Mouse (Mus musculus) frontal cortex, adult (tissue): ENCODE measurements around the gene Olfr648.

ENCODE experiments used
- ATAC-seq: cut with Nextera tagmentation; 2 replicates; pipeline ENCODE4 v1.9.2; 2017; ENCODE audit warnings: mild to moderate bottlenecking, moderate library complexity, mixed read lengths; ENCODE audit not compliant: low TSS enrichment

Olfr648 gene

DNA sequence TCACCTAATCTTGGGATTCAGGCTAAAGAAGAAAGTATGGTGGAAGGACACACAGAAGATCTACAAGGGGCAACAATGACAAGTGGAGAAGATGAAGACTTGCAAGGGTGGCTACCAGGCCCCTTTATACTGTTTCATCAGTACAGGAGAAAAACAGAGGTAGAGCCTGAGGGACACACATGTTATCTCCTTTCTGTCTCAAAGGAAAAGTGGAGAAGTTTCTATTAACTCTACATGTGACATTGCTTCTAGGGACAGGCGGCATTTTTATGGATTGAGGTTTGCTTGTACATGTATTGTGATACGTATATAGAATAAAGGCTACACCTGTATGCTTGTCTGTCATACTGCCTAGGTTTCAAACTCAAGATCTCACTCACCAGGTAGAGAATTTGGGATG lies at the start of gene Olfr648:
Gene Olfr648, minus strand, starts transcription at position 101 of the 400 bp plus-strand sequence.
- ATAC-seq = no peak

DNA sequence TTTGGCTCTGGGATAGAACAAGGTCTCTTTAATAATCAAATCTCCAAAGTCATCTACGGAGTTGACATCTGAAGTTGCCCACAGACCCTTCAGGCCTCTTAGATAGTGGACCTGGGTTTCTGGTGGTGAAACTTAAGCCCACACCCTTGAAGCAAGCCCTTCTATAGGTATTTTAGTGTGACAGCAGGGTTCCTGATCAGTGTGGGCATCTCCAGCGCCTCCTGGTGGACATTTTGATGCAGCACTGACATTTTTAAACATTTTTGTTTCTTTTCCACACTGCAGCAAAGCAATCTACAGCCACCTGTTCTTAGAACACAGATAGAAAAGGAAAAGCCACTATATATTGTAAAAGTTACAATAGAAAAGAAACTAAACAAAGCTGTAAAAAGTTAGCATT lies 48.0 kb upstream of the Olfr648 start:
- no peak for ATAC-seq

DNA sequence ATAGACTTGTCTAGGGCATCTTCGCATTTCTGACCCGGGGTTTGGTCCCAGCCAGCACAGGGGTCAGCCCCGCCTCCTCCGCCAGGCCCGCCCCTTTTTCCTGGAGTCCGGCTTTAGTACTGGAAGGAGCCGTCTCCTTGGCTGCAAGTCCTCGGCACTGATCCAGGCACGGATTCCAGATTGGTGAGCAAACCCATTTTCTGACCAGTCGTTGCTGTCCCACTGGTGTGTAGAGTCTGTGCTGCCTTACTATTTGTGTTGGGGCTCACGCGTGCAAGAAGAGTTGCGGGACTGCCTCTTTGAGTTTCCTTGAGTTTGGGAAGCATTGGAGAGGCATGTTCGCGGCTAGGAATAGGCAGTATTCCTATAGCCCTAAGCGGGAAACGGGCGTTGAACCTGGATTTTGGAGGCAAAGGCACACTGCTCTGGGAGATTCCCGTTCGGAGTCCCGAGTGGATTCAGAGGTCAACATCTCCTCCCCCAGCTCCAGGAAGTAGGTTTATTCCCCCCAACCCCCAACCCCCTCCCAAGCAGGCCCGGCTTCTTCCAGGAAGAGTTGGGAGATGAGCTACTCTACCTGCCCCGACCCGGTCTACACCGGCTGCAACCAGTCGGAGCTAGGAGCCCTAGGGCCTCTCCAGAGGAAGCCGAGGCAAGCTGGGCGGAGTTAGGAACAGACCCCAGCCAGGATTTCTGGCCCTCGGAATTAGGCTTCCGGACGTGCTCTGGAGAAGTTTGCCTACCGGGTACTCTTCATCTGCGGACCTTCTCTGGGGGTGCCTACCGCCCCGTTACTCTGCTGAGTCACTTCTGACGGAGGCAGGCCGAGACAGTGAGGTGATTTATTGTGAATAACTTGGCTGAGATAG lies 35.7 kb upstream of the Olfr648 start, which contains the start of gene Trim6:
Gene Trim6, plus strand, starts transcription at position 93 of the 869 bp plus-strand sequence.
- no peak for ATAC-seq

DNA sequence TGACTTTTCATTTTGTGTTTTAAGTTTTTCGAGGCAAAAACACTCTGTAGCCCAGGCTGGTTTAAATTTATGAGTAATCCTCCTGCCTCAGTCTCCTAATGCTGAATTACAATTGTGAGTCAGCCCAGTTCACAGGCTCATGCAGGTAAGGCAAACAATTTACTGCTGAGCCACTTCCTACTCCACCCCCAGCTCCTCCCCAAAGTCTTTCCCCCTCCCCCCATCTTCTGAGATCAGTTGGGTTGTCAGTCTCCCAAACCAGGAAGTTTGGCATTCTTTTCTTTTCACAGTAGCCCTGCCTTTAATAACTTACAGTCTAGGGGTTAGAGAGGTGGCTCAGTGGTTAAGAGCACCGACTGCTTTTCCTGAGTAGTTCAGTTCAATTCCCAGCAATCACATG lies 34.7 kb upstream of the Olfr648 start:
- ATAC-seq = no peak

DNA sequence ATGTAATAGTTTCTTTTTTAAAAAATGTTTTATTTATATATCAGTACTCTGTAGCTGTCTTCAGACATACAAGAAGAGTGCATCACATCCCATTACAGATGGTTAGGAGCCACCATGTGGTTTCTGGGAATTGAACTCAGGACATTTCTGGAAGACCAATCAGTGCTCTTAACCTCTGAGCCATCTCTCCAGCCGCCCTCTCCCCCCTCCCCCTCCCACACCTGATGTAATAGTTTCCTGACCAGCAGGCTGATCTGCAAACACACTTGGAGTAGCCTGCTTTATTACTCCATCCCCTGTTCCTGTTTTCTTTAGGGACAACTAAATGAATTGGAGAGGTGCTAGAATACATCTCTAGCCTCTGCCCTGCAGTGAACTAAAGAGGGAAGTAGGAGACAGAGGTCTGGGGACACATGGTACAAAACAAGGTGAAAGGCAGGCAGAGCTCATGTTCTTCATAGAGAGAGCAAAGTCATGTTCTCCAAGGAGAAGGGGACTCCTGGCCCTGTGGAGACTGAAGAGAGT lies 32.9 kb upstream of the Olfr648 start:
- ATAC-seq = no peak

DNA sequence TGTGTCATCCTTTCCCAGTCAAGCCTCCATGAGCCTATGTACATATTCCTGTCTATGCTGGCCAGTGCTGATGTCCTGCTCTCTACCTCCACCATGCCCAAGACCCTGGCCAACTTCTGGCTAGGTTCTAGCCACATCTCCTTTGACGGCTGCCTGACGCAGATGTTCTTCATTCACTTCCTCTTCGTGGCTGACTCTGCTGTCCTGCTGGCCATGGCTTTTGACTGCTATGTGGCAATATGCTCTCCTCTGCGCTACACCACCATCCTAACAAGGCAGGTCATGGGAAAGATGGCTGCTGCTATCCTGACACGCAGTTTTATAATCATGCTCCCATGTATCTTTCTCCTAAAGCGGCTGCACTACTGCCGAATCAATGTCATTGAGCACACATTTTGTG lies 23.0 kb upstream of the Olfr648 start:
- ATAC-seq = no peak

DNA sequence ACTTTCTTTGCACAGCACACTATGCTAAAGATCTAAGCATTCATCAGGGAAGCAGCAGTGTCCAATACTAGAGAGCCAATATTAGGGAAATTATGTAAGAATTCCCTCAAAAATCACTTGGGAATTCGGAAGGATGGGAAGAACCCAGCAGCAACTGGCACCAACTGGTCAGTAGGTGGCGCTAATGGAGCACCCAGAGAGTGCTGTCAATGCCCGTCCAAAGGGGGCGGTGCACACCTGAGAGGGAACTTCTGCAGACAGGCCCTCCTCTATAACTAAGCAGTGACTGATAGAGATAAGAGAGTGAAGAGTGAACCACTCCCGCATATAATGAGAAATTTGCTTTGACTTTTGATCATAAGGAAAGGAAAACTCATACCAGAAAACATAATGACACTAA lies 16.6 kb upstream of the Olfr648 start:
- peak; percentile 88 for ATAC-seq

DNA sequence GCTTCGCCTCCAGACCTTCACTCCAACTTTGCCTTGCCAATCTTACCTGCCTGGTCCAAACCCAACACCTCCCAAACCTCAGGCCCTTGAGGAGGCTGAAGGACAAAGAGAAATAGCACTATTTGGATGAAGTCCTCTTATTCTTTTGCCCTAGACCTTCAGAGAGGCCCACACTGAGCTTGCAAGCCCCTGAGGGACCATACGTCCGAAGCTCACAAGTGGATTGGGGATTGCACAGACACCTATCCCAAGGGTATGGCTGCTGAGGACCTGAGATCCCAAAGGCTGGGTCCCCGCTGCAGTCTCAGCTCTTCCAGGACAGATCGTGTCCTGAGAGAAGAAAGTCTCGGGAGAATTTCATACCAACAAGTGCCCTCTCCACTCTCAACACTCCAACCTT lies 12.7 kb upstream of the Olfr648 start, which contains the start of gene Olfr649:
Gene Olfr649, minus strand, starts transcription at position 101 of the 400 bp plus-strand sequence.
- no peak for ATAC-seq

DNA sequence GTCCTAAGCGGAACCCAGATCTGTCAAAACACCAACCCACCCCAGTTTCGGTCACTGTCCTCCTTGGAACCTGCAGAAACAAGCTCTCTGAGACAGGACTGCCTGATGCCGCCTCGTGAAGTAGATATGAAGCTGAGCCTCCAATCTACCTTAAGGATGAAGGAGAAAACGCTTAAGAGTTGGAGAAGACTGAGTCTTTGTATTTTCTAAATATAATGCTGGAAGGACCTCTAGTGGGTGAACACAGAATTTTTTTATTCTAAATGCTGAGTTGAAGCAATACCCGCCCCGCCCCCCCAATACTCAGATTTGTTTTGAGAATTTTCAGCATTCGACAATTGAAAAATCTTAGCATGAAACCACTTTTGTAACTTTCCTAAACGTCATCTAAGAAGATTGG lies 8.1 kb upstream of the Olfr648 start:
- ATAC-seq = 0 out of 2 replicates have a peak, but pooled peaks have one; percentile 27

DNA sequence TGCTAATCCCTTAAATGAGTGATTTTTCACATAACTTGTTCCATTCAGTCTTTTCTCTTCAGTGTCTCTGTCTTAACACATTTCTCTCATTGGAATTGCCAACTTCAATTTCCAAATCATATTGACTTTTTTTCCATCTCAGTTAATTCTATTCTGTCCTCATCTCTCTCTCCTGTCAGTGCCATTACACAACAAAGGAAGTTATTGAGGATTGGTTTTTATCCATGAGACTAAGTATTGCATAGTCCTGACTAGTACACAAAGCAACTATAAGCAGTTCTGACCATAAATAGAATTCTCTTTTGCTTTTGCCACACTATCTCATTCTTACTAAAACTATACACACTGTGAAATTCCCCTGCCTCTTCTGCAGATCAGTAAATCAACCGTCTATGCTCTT lies 4.1 kb downstream of the Olfr648 start:
- ATAC-seq = no peak

DNA sequence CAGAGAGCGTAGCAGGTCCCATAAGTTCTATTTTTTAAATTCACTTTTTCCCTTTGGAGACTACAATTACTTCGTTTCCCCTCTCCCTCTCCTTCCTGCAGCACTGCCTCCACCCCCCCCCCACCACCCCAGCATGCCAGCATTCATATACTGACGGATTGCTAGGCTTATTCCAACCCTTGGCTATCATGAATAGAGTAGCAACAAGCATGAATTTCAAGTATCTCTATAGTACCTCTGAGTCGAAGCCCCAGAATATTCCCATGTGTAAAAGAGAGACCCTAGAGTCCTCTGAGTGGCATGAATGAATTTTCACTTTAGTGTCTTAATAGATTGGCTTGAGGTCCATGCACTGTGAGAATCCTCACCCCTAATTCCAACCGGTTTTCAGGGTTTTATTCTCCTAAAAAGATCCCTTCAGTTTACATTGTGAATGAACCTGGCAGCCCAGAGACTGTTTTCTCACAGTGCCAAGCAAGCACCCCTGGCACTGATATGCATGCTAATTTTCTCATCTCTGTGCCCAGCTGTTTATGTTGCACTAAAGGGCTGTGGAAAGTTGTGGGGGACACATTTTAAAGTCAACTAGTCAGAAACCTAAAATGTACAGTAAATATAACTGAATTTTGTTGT lies 4.7 kb downstream of the Olfr648 start:
- ATAC-seq = no peak

DNA sequence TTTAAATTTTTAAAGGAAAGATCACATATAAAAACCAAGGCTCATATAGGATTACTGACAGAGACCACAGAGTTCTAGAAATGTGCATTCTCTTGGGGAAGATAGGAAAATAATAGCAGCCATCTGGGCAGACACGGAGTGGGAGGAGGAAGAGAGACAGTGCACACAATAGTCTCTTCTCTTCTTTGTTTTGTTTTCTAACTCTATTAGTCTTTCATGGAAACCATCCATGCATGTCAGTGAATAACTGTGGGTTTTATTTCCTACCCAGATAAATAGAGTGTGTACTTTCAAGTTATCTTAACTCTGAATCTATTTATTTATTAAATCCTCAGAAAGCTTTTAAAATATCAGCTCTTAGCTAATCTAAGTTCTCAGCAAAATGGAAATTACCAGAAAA lies 8.1 kb downstream of the Olfr648 start:
- ATAC-seq = no peak

DNA sequence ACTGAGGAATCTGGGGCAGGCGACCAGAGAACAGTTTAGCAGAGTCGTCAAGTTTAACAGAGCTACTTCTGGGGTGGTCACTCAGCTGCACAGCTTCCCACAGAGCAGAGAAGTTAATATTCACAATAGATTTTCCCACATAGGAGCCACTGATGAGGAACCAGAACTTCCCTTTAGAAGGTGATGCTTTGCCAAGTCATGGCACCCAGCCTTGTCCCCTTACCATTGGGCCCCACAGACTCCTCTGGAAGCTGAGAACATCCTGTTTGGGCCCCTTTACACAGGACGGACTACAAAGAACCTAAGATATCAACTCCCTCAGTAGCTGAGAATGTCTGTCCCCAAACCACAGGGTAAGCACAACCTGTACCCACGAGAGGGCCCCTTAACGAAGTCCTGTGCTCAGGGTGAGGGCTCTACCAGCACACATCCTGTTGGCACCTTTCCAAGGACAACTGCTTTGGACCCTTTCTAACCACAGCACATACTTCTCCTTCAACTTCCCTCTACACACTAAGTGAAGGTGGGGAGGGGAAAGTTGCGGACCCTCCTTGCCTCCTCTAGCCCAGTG lies 13.5 kb downstream of the Olfr648 start:
- no peak for ATAC-seq

DNA sequence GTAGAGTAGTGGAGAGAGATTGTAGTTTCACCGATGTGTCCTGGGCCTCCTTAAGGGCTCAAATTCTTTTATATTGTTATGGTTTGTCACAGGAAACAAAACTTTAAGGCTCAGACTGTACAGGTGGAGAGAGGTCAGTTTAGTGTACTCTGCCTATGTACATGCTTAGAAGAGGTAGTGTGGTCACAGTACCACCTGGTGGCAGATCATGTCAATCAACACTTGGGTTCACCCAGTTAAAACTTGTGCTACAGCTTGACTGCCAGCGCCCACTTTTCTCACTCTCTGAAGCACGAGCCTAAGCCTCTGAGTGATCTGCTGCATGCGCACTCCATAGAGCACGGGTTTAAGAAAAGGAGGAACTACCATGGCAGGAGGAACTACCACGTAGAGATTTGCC lies 16.1 kb downstream of the Olfr648 start:
- no peak for ATAC-seq

DNA sequence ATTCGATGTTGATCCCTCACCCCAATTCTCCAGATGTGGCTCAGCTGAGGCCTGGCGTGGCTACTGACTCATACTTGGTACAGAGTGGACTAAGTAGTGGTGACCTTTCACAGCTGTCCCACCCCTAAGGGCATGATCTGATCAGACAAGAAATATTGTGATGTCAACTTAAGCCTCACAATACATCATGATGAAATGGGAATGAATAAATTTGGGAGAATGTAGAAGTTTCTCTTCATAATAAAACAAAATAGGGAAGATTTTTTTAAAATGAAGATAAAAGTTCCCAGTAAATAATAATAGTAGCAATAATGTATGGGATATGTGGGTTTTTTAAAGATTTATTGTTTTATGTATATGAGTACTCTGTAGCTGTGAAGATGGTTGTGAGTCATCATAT lies 32.7 kb downstream of the Olfr648 start, which contains the start of gene Ubqlnl:
Gene Ubqlnl, minus strand, starts transcription at position 101 of the 400 bp plus-strand sequence.
- no peak for ATAC-seq

DNA sequence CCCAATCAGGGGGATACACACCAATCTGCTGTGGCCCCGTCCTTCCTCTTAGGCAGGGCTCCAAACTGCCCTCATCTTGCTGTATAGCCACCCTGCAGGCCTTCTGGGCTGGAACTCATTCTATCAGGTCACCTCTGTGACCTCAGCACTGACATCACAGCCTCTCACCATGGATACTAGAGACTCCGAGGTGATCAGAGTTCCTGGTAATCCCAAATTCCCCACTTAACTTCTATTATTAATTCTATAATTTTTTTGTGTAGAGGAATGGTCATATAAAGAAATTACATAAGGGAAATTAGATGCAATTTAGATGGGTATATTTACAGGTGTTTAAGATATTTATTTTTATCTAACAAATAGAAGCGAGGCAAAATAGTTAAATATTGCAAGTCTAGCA lies 40.0 kb downstream of the Olfr648 start, which contains the start of gene Ubqln3:
Gene Ubqln3, minus strand, starts transcription at position 101 of the 400 bp plus-strand sequence.
- no peak for ATAC-seq

DNA sequence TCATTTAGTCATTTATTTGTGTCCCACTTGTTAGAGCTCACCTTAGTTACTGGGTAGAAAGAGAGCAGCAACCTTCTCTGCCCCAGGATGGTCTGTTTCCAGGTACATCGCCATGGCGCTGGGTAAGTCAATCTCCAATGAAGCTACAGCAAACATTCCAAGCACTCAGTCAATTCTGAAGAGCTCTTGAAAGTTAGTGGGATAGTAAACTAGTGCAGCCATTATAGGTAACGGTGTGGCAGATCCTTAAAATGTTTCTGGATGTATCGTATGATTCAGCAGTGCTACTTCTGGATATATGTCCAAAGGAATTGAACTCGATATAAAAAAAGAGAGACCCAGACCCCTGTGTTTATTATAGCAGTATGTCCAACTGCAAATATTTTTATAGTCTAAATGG lies 45.9 kb downstream of the Olfr648 start, which contains the start of gene Olfr643:
Gene Olfr643, minus strand, starts transcription at position 101 of the 400 bp plus-strand sequence.
- no peak for ATAC-seq

DNA sequence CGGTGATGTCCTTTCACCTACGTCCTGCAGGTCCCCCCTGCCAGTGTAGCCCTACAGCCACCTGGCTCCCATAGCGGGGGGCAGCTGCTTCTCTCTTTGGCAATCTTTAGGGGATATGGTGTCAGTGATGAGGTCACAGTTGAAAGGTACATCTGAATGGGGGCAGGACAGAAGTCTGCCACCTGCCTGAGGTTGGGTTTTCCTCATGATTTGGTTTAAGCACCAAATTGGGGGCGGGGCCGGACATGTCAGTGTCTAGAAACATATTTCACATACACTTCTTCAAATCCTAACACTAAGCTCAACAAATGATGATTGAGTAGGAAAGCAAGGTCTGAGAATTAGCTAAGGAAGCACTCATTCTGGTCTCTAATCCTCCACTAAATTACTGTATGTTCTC lies 53.5 kb downstream of the Olfr648 start, which contains the start of gene Ubqln5:
Gene Ubqln5, minus strand, starts transcription at position 101 of the 400 bp plus-strand sequence.
- ATAC-seq = no peak
